Mouse (Mus musculus): ENCODE data around the gene Lrrfip2.

Lrrfip2 gene

DNA sequence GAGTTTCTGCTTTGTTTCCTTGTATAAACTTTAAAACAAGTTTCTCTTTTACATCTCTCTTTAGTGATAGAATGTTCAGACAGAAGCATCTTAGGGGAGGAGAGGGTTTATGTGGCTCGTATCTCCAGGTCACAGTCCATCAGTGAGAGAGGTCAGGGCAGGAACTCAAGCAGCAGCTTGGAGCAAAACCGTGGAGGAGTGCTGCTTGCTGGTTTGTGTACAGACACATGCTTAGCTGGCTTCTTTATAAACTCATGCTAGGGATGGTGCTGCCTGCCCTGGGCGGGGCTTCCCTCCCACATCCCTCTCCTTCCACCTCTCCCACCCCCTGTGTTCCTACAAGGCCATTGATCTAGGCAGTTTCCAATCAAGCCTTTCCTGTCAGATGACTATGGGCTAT, 53.0 kb downstream of the Lrrfip2 start:
- no peak for DNase-seq

DNA sequence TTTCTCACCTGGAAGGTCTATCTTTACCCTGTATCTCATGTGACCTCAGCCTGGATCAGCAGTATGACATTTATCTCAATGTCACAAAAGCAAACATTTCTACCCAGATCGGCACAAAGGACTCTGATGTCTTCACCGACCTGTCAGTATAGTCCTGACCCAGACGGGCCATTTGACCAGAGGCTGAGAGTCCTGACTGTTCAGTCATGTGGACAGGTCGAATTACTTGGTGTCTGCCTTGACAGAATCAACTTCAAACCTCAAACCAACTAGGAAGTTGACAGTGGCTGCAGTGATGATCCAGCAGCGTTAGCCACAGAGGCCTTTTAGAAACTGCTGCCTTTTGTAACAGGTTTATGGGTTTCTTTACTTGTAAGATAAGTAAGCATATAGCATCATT, 56.7 kb downstream of the Lrrfip2 start:
- DNase-seq, result no peak

DNA sequence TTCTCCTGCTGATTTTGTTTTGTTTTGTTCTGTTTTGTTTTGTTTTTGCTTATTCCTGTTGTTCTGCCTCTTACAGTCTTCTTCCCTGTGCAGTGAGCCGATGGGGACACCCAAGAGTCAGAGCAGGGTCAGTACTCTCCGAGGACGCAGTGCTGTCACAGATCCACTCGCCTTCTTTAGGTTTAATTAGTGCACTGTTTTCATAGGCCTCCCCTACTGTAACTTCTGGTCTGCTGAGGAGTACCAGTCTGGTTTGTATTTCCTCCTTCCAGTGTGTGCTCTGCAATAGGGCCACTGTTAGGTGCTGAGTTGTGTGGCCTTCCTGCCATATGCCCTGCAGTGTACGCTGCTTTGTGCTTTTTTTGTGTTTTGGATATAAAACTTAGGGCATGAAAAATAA, 61.6 kb downstream of the Lrrfip2 start:
- no peak for DNase-seq

DNA sequence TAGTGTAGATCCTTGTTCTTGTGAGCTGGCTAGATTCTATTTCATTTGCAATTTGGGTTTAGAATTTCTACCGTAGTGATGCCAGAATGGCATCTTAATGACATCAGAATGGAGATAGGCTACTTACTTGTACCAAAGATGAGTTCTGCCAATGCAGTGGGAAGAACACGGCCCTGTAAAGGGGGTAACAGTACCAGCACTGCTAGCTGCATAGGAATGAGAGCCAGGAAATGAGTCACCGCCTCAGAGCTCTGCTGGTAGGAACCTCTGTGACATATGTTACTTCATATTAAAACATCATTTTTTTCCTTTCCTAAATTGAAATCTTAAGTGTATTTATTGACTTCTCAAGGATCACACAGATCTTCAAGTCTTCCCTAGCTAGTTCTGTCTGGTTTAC, 64.8 kb downstream of the Lrrfip2 start:
- no peak for DNase-seq

DNA sequence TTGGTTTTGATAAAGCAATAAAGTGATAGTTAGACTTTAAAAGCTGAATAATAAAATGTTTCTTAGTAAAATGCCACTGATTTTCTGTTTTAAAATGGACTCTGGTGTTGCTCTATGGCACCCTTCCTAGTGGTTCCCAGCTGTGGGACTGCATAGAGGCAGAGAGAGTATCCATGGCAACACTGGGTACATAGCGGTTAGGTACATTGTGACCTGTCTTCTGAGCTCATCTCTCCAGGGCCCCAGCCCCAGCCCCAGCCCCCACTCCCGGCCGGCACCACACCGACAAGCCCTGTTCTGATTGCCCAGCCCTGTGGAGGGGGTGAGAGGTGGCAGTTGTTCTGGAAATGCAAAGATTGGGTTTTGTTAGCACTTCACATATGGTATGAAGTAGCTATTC, 67.5 kb downstream of the Lrrfip2 start:
- DNase-seq, result no peak

DNA sequence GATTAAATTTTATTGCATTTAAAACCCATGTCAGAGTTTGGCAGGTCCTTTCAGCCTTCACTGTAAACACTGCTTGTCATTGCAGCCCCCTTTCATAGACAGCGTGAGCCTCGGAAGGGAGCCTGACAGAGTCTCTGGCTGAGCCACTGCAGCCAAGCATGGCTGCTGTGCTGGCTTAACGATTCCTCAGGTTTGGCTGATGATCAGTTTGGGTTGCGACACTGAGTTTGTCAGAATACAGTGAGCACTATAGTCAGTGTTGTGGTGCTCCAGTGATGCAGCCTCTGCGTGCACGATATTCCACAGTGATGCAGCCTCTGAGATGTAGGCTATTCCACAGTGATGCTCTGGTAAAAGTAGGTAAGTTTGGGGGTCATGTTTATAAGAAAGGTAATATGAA, 69.5 kb downstream of the Lrrfip2 start:
- no peak for DNase-seq

DNA sequence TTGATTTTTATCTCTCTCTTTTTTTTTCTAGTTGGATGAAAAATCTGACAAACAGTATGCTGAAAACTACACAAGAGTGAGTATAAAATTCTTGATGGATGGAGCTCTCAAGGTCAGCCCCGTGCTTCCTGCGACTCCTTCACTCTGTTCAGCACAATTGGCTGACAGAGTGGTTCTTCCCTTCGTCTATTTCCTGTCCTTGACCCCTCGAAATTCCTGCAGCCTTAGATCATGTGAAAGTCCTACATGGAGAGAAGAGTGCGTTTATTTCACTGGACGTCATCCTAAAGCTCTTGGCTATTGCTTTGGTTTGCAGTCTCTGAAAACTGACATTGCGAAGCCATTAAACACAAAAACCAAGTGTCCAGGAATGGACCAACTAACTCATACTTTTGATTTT, 71.3 kb downstream of the Lrrfip2 start:
- DNase-seq, result no peak

DNA sequence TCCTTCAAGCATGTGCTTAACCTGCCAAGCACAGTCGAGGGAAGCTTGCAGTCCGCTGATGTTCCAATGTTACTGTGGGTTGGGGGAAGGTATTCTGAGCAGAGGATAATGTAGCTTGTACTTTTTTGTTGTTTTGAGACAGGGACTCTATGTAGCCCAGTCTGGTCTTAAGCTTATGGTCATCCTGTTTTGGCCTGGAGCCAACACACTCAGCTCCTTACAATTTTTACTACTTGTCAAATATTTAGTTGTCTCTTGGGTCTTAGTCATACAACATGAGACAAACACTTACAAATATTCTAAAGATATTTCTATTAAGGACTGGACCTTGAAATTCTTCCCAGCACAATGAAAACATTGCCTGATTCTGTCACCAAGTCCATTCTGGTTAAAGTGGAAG, 75.8 kb downstream of the Lrrfip2 start:
- DNase-seq, result no peak

DNA sequence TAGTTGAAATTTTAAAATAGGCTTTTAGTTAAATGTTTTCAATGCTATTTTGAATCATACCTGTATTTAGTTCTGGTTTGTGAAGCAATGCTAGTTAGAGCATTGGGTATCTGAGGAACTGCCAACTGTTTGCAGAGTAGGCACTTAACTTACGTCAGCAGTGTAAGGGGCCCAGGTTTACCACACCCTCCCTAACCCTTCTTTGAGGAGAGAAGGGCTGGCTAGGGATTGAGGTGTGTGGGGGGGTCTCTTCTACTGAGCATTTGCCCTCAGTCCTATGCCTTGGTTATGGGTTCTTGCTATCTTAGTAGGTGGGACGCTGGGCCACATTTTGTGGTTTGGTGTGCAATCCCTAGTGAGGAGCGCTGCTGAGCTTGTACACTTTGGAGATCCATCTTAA, 79.7 kb downstream of the Lrrfip2 start:
- no peak for DNase-seq

DNA sequence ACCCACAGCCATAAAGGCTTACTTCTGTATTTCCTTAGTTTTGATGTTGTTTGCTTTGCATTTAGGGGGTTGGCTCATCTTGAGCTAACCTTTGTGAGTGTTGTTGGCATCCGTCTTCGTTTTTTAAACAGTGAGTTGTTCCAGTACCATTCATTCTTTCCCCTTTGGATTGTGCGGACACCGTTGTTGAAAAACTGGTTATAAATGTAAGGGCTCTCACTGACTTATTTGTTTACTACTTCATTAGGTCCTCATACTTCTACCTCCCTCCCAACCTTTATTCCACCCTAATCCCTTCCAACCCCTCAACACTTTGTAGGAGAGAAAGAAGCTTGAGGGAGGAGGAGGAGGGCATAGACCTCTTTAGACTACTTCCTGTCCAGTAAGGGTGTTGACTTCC, 80.3 kb downstream of the Lrrfip2 start:
- DNase-seq, result no peak

DNA sequence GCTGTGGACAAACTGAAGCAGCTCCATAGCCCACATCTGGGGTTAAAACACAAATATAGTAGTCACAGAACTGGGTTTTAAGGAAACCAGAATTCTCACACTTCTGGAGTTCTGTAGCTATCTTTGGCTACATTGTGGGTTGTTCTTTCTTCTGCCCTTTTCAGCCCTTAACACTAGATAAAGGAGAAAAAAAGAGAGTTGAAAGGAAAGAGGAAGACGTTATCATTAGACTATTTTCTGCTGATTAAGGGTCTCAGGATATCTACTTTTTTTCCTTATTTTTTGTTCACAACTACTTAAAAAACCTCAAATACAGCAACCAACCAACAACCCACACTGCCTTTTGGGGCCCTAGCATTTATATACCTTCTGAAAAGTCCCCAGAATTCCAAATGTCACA, 80.9 kb downstream of the Lrrfip2 start:
- DNase-seq, result no peak

DNA sequence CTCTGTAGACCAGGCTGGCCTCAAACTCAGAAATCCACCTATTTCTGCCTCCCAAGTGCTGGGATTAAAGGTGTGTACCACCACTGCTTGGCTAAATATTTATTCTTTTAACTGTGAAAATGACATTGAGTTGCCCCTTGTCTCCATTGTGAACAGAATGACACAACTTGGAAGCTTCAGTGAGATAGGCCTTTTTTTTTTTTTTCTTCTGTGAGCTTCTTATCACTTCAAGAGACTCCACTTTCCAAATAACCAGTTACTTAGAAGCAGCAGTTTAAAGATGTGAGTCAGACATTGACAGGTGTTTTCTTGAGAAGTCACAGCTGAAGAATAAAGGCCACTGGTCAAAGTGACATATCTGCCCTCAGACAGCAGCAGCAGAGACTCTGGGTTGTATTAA, 82.8 kb downstream of the Lrrfip2 start:
- DNase-seq, result no peak

DNA sequence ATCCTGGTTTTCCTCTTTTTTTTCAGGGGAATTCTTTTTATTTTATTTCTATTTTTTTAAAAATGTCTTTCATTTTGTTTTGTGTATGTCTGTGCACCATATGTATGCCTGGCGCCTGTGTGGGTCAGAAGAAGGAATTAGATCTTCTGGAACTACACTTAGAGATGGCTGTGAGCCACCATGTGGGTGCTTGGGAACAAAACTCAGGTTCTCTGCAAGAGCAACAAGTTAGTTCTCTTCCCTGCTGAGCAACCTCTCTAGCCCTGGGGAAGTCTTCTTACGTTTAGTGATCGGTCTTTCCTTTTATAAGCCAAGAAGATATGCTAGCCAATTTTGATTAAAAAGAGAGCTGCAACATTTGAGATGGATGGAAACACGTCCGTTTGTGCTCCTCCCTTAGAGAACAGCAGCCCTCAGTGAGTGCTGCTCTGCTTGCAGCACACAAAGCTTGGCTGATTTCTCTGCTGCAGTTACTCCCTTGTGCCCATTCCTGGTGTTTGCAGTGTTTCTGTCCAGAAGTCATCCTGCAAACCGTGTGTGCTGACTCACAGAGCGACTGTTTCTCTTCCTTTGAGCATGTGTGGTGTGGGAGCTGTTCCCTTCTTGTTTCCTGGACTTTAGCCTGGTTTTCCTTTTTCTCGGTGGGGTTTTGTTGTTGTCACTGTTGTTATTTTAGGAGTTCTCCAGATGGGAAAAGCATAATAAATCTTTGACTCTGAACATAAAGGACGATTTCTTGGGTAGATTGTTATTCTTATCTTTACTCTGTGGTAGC, 87.4 kb downstream of the Lrrfip2 start:
- no peak for DNase-seq

DNA sequence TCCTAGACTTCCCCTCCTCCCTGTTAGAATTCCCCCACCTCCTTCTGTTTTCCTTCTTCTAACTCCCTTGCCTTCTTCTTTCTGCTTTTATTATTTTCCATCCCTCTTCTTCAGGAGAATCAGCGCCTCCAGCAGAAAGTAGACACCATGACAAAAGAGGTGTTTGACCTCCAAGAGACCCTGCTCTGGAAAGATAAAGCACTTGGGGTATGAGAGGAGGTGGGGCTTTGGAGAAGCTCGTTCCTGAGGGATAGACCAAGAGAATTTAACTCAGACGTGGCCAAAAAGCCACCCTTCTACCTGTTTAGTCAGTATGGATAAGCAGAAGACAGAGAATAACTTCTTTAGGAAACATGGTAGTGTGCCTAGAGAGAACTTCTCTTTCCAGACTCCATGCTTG, 90.3 kb downstream of the Lrrfip2 start:
- no peak for DNase-seq

DNA sequence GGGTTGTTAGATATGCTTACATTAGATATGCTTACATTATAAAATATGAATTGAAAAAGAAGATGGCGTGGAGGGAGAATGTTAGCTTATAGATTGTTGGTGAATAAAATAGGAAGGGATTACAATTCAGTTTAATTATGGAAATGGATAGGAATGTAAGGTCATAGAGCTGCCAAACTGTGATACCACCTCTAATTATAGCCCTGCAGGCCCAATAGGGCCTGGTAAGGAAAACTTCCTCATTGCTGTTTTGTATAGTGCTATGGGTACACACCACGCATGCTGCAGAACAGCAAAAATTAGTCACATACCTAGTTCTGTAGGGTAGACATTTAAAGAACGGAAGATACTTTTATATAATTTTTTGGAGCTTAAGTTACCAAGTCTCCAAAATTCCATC, 90.8 kb downstream of the Lrrfip2 start:
- DNase-seq, result no peak

DNA sequence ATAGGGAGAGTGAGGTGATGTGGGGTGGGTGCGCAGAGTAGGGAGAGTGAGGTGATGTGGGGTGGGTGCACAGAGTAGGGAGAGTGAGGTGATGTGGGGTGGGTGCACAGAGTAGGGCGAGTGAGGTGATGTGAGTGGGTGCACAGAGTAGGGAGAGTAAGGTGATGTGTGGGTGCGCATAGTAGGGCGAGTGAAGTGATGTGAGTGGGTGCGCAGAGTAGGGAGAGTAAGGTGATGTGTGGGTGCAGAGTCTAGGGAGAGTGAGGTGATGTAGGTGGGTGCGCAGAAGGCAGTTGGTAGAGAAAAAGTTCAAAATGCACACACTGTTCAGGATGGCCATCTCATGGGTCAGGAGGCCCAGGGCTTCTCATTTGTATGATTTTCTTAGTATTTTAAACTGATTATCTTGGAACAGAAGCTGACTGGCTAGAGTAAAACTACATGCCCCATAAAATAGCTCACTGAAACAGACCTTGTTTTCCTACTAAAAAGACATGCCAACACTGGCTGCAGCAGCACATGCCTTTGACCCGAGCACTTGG, 91.8 kb downstream of the Lrrfip2 start:
- DNase-seq, result no peak

DNA sequence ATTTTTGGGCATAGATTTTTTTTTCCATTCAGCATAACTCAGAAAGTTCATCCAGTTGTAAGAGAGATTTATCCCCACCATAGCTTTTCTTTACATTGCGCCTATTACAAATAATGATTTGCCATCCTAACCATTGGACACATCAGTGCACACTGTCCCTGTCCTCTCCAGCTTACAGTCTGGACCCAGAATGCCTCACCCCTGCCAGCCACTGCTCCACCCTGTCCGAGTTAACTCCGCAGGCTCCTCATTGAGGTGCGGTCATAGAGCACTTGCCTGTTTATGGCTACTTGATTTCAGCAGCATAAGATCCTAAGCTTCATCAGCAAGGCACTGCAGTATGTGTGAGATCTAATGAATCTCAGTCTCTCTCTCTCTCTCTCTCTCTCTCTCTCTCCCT, 93.0 kb downstream of the Lrrfip2 start:
- DNase-seq, result no peak

DNA sequence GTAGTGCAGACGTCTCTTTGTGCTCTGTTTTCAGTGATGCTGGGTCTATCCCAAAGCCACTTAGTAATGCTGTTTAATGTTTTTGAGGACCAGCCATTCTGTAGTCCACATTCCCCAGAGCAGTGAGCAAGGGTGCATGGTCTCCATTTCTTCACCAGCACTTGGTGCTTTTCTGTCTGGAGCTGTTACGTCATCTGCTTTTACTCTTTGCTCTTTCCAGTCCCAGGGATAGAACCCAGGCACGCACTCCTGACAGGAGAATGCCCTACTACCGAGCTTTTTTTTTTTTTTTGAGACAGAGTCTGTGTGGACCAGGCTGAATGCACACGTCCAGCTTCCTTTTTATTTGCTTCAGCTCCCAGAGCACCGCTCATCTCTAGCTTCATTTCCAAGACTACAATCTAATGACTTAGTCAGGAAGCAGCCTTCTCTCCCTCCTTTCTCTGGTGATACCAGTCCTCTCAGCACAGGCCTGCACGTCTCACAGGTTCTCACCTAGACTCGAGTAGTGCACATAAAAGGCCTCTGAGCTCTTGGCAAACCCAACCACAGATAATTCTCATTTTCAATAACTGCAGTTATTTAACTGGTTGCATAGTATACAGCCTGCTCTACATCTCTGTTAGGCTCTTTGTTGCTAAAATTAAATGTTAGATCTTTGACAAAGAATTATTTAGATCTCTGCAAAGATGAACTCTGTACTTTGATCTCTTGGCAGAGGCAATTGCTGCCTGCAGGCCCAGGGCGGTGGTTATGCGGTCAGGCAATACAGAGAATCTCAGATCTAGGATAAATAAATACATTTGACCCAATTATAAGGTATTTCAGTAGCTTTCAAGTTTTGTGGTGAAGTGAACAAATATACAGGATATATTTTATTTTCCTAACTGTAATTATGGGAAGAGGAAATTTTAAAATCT, 94.0 kb downstream of the Lrrfip2 start:
- no peak for DNase-seq

DNA sequence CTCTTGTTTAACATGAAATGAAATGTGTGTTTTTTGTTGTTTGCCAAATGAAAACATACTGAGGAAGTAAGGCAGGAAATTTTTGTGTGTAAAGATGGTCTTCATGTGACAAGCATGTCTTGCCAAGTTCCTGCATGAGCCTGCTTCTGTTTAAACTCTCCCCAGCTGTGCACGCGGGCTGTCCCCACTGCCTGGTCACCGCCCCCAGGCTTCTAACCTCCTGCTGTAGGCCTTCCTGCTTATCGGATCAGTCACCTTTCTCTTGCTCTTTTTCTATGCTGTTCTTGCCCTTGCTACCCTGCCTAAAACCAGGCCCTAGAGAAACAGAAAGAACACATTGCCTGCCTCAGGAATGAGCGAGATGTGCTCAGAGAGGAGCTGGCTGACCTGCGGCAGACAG, 96.1 kb downstream of the Lrrfip2 start:
- no peak for DNase-seq

DNA sequence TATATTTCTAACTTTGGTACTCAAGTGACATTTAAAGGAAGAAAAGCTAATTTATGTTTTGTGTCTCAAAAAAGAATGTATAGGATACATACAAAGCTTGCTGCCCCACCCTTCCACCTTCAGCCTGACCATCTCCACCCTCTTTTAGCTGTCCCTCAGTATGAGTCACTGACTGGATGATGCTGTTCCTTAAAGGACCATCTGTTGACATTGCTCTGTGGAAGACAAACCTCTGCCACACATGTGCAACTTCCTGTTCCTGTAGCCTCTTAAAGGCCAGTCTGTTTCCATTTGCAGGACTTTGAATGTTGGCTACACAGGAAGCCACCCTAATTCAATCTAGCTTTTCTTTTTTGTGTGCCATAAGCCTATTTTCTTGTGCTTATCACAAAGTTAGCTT, 99.0 kb downstream of the Lrrfip2 start:
- no peak for DNase-seq

DNA sequence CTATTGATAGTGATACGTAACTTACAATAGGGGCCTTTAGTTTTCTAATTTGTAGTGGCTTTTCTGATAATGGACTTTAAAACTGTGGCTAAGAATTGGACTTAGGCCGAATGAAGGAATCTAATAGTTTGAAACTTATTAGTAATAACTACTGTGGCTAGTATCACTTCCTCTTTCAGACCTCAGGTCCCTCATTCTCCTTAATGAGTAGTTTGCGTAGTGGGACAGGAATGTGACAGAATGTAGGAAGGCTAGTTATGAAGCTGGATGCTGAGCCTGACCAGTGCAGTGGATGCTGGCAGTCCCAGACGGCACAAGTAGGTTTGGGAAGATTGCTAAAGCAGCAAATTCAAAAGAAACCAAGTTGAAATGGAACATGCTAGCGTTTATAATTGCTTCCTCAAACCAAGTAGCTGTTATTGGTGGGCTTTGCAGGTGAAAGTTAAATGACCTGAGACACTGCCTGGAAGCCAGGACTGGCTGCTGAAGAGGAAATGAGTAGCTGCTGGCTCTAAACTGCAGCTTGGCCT, 103.2 kb downstream of the Lrrfip2 start:
- DNase-seq, result no peak

DNA sequence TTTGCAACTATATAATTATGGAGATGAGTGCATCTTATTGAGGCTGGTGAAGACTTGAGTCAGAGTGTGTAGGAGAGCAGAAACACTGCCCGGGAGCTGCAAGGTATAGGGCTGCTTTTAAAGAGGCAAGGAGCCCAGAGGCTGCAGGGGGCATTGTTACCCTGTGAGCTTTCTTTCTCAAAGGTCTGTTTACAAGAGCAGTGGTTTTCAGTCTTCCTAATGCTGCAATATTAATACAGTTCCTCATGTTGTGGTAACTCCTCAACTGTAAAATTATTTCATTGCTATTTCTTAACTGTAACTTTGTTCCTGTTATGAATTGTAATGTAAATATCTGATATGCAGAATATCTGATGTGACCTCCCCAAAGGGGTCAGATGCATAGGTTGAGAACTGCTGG, 104.2 kb downstream of the Lrrfip2 start:
- DNase-seq, result no peak

DNA sequence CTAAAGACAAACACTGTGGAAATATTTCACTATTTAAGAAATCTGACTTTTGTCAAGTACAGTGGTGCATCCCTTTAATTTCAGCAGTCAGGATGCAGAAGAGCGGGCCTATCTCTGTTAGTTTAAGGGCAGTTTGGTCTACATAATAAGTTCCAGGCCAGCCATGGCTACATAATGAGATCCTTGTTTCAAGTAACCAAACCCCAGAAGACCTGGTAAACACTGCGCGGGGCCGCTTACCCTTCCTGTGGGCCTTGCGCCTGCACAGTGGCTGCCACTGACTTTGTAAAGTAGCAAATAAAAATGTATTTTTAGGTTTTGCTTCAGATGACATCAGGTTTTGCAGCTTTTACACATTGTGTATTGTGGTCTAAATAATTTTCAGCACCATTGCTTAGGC, 106.0 kb downstream of the Lrrfip2 start:
- DNase-seq, result no peak

DNA sequence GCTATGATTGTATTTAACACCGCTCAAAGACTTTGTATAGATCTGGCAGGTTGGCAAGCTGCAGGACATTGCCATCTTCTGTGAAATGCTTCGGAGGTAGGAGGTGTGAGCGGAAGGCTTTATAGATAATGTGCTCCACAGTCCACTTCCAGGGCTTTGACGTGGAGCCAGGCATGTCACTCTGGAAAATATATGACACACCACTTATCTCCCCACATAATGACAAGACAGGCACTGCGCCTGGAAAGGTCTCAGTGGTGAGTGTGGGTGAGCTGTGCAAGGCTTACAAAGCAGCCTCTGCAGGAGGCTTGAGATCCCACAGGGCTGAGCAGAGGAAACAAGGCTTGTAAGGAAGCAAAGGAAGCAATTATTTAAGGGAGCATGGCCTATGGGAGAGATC, 111.1 kb downstream of the Lrrfip2 start:
- DNase-seq, result no peak

Measured in thymus, postnatal 14 days (tissue).